Mouse (Mus musculus) bone marrow, adult 2 months (tissue): ENCODE data around the gene Tada2b.

Experiments
- CTCF ChIP-seq: fragments of 200-500 bp; IDR thresholded peaks from 2 replicates; pipeline ENCODE4 v1.5.1; 2011; ENCODE audit warnings: low read length, control low read depth; ENCODE audit not compliant: control insufficient read depth, insufficient read depth
- POLR2A ChIP-seq: fragments of 200-500 bp; IDR thresholded peaks from 2 replicates; pipeline ENCODE4 v1.6.1; 2011; ENCODE audit warnings: low read depth, mild to moderate bottlenecking, control low read depth, low read length, borderline replicate concordance; ENCODE audit not compliant: control insufficient read depth

- TF ChIP-seq POLR2A (no peak), CTCF (no peak)
These were observed 39.1 kb downstream of the Tada2b start for GRCm38 (mm10) chr5:36445028-36445427.
